Mouse (Mus musculus) kidney, adult 18-20 months (tissue): ENCODE measurements around the gene Fam71e2.

Experiments
- DNase-seq: peaks from one replicate; pipeline ENCODE4 v3.0.0; 2021

Fam71e2 gene

DNA sequence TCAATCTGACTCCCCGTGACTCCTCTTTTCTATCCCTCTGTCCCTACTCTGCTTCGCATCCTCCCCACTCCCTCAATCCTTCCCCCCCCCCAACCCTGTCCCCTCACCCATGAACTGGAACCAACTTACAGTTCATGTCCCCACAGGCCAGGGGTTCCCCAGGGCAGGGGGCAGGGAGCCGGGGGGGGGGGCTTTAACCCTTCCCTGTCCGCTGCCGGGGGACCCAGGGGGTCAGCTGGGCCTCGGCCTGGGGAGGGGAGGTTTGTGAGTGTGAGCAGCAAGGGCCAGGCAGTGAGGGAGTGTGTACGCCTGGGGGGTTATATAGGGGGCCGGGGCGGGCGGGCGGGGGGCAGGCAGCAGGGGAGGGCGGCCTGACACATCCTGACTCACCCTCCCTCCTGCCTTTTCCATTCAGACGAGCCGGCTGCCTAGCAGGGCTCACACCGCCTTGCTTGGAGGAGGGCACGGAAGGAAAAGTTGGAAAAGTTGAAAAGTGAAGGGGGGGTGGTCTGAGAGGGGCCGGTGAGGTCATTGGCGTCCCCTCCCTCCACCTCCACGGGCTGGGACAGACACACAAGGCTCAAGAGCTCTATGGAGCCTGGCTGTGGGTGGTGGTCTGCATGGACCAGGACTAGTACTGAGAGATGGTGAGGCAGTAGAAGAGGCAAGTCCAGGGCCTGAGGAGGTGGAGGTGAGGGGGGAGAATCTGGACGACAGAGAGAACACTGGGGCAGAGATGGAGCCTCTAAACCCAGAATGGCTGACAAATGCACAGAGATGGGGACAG, 6.9 kb upstream of the Fam71e2 start:
- DNase-seq, result no peak

DNA sequence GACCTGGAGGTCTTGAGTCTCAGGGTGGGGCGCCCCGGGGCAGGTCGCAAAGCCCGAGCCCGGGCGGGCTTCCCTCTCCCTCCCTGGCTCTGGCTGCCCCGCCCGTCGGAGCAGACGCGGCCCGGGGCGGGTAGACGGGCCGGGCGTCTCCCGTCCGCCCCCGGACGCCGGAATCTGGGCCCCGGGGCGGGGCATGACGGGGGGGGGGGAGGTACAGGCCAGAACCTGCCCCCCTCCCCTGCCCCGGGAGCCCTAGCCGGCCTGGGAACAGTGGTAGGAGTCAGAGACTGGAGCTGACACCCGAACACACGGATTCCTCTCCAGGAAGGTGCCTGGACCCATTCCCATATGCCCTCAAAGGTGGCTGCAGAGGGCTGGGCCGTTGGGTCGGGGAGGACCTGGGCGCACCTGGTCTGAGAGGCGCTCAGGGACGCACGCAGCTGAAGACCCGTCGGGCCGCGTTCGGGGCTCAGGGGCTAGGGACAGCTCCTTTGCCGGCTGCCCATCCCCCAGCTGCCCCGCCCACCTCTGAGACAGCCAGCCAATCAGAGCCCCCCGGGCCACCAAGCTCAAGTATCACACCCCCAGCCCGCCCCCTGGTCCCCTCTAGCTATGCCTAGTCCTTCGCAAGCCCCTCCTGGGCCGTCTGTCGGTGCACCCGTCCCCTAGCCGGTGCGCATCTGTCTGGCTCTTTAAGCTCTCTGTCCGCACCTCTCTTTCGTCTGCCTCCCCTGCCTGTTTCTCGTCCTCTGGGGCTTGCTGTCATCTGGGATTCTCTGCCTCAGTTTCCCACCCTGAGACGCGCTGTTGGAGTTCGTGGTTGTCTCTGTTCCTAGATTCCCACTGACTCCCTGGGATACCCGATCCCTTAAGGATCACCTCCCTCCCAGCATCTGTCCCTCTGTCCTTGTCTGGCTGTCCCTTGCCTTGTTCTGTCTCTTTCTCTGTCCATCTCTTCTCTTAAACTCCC, 6.0 kb upstream of the Fam71e2 start:
- DNase-seq, result peak; percentile 57

DNA sequence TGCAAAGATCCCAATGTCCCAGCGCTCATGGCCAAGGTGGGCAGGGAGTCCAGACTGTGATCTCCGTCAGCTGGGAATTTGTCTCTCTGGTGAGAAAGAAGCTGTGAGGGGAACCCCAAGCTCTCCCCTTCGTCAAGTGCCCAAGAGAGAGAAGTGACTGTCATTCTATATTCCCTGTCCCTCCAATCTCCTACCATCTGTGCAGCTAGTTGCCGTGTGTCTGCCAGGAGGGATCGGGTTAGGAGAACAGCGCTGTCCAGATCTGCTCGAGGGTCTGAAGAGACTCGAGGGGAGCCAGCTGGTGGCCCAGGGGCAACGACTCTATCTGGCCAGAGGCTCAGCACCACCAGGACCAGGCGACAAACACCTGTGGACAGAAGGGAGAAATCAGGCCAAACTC, 5.0 kb upstream of the Fam71e2 start:
- DNase-seq, result no peak

DNA sequence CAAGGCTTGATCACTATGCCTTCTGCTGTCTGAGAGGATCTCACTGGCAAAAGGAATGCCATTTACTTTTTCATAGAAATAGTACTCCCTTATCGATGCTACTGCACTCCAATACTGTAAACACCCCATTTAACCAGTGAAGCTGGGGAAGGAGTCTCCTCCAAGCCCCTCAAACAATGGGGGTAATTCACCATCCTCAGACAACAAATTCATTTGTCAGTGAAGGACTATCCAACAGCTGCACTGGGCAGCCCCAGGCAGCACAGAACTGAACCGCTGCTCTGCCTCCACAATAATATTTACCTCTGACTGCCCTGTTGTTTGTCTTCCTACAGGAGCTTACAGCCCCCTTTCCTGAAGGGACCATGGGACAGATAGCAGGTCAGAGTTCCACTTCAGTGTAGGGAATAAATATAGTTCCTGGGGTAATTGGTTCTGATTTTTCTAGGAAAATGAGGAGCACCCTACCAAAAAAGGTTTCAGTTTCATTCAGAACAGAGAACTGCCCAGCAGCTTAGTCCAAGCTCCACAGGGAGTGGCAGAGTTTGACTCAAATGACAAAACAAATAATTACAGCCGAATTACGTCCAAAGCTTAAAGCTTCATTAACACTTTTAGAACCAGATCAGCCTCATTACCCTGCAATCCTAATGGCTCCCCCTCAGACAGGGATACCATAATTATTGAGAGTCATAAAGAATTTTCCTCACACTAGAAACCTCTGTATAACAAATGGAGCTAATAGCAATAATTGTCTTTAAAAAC, 6.0 kb downstream of the Fam71e2 start:
- no peak for DNase-seq

DNA sequence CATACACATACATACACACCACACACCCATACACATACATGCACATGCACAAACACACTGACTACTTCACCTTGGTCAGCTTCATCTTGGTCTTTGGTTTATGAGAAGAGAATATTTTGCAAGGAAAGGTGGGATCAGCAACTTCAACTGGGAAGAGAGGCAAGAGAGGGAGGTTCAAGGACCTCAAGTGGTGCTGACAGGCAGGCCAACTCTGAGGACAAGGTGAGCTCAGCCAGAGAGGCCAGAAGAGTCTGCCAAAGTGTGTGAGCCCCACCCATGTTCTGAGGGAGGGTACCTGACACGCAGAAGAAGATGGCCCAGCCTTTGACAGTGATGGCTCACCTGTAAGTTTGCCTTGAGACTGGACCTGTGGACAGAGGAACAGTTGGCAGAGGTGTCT, 11.4 kb downstream of the Fam71e2 start:
- DNase-seq, result no peak

DNA sequence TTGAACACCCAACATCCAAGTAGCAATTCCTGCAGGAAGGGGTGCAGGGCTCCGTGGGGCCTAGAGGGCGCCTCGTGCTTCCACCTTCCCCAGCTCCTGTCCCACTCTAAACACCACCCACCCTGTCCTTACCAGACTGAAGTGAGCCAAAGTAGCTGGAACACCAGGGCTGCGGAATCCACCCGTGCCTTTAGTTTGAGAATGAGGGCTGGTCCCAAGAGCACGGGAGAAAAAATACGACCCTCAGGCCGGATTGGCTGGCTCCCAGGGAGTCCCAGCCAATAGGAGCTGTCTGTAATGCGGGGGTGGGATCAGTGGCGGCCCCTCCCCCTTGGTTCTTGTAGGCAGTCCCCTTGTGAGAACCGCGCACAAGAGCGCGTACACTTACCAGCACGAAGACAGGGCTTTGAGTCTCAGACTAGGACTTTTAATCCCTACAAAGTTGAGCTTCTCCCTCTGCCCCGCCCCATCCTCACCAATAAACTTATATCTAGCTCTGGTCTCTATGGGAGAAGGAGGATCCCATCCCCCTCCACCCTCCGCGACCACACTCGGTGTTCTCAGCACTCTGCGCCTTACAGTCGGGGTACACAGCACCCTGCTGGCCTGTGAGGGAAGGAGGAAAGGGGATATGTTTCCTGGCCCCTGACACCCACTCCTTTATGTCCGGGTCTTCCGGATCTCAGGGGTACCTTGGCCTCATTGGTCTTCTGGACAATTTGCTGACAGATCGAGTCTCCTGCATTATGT, 18.1 kb downstream of the Fam71e2 start, which contains the start of gene Cox6b2:
Cox6b2 (minus strand) TSS at position 274 of the 750 bp plus-strand sequence.
- DNase-seq, result peak; percentile 77

DNA sequence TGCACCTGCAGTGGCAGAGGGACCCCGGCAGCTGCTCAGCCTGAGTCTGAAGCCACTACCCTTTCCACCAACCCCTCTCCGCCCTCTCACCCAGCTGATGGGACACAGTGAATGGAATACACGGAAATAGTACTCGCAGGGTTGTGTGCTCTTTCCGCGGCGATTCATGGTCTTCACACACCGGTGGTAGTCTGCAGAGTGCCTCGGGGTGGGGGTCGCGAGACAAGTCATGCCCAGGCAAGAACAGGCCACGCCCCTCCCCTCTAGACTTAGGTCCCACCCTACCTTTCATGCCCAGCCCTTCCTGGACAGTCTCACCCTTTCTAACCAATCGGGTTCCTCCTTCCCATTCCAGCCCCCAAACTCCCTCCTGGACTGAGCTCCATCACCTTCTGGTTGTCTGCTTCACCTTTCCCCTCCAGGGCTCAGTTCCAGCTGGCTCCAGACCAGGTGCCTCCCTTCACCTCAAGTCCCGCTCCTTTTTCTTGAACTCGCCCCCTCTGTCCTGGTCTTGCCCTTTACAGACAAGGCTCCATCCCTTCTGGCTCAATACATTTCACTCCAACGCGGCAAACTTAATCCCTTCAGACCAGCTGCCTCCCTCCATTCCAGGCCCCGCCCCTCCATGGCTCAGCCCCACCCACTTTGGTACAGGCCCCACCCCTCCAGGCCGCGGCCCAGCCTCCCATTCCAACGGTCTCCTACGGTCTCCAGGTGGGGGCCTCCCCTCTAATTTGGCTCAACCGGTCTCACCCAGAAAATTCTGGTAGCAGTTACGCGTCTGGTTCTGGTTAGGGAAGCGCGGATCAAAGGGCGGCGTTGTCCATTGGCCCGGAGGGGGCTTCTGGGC, 18.9 kb downstream of the Fam71e2 start:
- DNase-seq, result peak; percentile 55

DNA sequence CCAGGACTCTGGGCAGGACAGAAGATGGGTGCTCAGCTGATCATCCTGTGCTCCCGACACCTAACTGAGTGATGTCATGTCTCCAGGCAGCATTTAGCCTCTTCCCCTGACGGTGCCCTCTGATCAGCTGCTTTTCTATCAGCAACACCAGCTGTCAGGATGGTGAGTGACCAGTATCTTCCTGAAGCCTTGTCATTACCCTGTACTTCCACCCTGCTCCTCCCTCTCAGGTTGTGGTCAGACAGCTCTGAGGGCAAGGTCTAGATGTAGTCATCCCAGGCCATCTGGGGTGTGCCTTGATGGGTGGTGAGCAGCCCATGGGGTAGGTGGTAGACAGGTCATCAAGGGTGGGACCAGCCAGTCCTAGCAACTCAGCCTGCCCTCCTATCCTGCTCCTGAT, 21.9 kb downstream of the Fam71e2 start:
- DNase-seq, result no peak

DNA sequence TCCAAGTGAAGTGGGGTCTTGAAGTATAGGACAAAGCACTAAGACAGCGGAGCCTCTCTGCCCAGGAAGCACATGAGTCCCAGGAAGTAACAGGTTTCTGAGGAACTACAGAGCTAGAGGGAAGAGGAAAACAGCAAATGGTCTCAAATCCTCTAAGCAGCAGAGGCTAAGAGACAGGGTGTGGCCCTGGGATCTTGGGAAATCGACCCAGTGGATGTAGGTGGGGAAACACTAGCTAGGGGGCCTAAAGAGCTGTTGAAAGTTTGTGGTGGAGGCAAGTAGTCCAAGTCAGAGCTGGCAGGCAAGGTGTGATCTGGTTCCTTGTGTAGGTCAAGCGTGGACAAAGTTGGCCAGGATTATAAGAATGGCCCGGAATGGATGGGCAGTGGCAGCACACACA, 22.8 kb downstream of the Fam71e2 start:
- DNase-seq, result no peak

DNA sequence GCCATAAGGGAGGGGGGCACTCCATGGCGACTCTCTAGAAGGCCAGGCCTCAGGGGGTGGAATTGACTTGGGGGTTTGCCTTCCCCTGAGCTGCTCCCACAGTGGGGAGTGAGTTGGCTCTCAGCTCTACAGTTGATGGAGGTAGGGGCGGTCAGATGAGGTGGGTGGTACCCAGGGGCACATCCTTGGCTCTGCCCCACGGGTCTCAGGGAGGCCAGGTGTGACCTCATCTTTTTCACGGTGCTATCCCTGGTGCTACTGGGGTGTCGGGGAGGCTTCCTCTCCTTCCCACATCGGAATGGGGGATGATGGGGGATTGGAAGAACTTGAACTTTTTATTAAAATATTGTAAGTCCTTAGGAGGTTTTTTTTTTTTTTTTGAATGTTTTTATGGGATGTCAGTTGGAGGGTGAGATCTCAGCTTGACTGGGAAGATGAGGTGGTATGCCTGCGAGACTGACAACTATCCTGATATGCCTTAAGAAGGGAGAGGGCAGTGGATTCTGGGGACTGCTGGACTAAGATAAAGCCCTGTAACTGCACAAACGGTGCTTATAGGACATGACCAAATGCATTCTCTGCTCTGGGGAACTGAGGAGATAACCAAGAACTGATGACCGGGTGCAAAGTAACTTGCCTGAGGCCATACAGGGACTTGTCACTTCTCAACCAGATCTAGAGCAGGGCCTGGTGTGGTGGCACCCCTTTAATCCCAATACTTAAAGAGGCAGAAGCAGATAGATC, 23.8 kb downstream of the Fam71e2 start:
- DNase-seq, result no peak

DNA sequence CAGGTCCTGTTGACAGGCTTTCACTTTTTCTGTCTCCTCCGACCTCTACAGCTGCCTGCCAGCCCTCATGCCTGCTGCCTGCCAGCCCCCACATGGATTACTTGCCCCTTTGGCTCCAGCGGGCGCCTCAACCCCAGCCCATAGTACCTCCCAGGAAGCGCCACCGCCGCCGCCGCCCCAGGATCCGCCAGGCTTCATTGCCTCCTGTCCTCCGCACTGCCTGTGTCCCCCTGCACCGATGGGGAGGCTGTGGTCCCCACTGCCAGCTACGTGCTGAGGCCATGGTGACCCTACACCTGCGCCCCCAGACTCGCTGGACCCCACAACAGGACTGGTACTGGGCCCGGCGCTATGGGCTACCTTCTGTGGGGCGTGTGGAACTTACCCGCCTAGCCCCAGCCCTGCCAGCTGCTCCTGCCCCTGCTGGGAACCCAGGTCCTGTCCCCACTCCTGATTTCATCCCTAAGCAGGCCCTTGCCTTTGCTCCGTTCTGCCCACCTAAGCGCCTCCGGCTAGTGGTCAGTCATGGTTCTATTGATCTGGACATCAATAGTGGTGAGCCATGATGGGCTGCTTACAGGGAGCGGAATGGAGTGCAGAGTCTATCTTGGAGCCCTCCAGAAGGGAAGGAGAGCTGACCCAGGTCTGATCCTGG, 24.6 kb downstream of the Fam71e2 start:
- no peak for DNase-seq

DNA sequence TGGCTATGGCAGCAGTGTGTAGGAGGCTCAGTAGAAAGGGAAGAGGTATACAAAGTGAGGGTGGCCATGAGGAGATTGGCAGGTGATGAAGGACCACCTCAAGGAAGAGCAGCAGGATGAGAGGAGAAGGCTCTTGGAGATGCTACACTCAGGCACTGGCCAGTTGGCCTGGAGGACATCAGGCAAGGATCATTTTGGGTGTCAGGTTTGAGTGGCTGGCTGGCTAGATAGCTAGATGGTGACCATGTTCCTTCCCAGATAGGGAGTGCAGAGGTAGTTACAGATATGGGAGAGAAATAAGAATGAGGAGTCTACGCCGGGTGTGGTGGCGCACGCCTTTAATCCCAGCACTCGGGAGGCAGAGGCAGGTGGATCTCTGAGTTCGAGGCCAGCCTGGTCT, 26.2 kb downstream of the Fam71e2 start:
- no peak for DNase-seq

DNA sequence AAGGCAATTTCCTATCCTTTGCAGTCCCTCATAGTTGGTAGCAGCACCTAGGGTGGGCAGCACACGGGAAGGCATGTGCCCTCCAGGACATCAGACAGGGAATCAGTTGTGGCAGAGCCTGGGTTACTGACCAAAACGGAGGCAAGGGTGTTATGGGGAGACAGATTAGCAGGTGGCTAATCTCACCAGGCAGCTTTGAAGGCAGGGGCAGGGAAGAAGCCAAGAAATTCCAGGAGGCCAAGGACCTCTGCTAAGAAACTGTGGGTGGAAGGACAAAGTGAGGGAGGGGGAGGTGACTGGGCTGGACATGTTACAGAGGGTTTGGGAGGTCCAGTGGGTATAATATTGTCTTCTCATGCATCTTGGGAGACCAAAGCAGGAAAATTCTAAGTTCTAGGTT, 27.7 kb downstream of the Fam71e2 start:
- DNase-seq, result no peak

DNA sequence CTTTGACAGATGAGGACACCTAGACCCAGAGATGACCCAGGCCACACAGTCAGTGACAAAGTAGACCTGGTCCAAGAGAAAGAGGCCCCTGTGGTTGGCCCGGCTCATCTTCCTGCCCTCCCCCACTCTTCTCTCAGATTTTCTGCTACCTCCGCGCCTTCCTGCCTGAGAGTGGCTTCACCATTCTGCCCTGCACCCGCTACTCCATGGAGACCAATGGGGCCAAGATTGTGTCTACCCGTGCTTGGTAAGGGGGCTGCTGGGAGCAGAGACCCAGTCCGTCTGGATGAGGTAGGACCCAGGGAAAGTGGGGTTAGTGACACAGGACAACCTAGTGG, 28.7 kb downstream of the Fam71e2 start:
- DNase-seq, result no peak

DNA sequence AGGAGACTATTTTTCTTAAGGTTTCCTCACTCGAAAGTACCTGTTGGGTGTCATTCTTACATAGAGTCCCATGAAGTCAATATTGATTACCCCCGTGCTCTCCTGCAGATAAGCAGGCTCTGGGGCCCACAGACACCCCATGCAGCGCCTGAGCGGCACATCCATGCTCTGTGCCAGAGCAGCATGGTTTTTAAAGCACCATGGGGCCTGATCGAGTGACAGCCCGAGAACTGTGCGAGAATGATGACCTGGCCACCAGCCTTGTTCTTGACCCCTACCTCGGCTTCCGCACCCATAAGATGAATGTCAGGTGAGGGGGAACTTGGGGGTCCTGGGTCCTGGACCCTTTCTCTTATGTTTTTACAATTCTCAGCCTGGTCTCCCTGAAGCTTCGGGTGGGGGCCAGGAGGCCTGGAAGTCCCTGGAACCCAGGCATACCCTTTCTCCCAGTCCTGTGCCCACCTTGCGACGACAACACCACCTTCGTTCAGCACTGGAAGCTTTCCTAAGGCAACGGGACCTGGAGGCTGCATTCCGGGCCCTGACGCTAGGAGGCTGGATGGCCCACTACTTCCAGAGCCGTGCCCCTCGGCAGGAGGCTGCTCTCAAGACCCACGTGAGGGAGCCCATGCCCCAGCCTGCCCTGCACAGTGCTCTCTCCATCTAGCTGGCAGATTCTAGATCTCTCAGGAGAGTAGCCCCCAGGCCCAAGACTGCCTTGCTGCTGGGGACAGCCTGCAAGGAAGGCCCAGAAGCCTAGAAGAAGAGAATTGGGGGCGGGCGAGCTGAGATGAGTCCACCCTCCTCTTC, 29.2 kb downstream of the Fam71e2 start:
- DNase-seq, result no peak

DNA sequence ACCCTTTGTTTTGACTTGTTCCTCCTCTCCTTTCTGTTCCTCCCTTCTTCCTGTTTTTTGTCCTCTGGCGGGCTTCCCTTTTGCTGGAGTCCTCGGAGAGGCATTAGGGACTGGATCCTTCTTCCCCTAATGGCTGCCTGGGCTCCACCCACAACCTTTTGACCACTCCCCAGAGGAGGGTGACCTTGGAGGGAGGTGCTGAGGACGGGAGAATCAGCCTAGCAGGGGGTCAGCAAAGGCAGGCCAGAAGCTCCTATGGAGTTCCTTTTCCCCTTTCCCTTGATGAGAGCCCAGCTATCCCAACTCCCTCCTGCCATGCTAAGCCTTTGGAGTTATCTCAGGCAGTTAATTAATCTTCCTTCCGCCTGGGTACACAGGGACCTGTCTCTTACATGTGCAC, 30.0 kb downstream of the Fam71e2 start:
- peak; percentile 81 for DNase-seq

DNA sequence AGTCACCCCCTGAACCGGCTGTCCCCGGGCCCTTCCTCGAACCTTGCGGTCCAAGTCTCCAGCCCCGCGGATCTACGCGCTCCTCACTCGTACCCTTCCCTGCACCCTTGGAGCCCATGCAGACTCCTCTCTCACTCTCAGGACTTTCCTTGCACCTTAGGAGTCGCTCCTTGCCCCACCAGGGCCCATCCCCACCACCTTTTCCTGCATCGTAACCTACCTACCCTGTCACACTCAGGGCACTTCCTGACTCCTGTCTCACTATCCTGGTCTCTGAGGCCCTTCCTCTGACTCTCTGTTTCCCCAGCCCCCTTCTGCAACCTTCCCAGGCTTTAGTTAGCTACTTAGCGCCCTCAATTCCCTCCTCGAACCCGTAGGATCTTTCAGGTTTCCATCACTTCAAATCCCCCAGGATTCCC, 30.8 kb downstream of the Fam71e2 start:
- no peak for DNase-seq

DNA sequence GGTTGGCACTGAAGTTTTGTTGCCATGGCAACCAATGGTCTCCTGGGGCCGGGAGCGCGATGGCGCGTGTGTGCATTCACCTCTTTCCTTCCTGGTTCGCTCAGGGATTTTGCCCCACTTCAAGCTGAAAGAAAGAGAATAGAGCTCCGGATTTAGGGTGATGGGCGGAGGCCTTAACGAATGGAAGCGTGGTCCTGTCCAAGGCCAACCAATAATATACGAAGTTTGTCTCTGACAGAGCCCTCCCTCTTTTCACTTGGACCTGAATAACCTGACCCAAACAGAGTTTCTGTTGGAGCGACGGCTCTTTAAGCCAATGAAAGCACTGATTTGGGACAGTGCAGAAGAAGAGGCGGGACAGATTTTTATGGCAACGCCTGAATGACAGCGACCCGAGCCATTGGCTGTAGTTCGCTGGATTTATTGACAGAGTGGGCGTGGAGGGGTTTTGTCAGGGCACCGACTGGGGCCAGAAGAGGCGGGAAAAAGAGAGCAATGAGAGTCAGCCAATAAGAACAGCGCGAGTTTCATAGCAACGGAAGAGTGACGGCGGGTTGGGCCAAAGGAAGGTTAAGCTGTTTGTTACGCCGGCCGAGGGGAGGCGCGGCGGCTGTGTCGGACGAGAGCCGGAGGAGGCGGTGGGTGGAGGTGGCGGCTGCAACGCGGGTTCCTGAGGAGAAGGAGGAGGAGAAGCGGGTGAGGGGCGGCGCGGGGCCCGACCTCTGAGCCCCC, 31.4 kb downstream of the Fam71e2 start, which contains the start of gene Kmt5c:
Kmt5c (plus strand) TSS at position 572 of the 732 bp plus-strand sequence.
- peak; percentile 97 for DNase-seq
